Mouse (Mus musculus) brain, embryonic 14.5 days (tissue): ENCODE data around the gene Tbc1d14.

Experiments used
- CTCF ChIP-seq: fragments of 200-500 bp; IDR thresholded peaks from 2 replicates; pipeline ENCODE4 v1.5.1; 2012; ENCODE audit warnings: inconsistent platforms, mild to moderate bottlenecking, moderate library complexity, borderline replicate concordance; ENCODE audit not compliant: insufficient read depth, insufficient read length; ENCODE audit errors: extremely low read depth
- POLR2A ChIP-seq: fragments of 200-500 bp; IDR thresholded peaks from 2 replicates; pipeline ENCODE4 v1.6.1; 2012; ENCODE audit warnings: mild to moderate bottlenecking, inconsistent platforms, borderline replicate concordance; ENCODE audit not compliant: poor library complexity, insufficient read depth, insufficient read length, severe bottlenecking; ENCODE audit errors: extremely low read depth

GRCm38 (mm10) chr5:36479735-36480134, 113.3 kb downstream of the Tbc1d14 start:
- TF ChIP-seq CTCF (no peak), POLR2A (no peak)
